Mouse (Mus musculus) neural tube, embryonic 13.5 days (tissue): Measurements from ENCODE around the gene S100a8. TPM values are rescaled to one million over a fixed set of nuclear protein-coding genes. Genes with fewer than 3 reads are reported as not detected.

Experiments used
- ATAC-seq: fragments of 200-750 bp; cut with Nextera tagmentation; 2 replicates; pipeline ENCODE4 v1.8.0; 2017; ENCODE audit warnings: low read depth, mild to moderate bottlenecking, moderate TSS enrichment, moderate library complexity
- H3K27ac ChIP-seq: fragments of 300-500 bp; sonication (generic); replicated peaks from 2 replicates; pipeline ENCODE4 v1.5.1; 2015; ENCODE audit warnings: moderate library complexity, mild to moderate bottlenecking, inconsistent platforms
- H3K27me3 ChIP-seq: fragments of 300-500 bp; sonication (generic); 2 replicates; pipeline ENCODE4 v1.6.1; 2015; ENCODE audit warnings: mild to moderate bottlenecking, inconsistent platforms
- H3K36me3 ChIP-seq: fragments of 300-500 bp; sonication (generic); 2 replicates; pipeline ENCODE4 v1.6.1; 2015; ENCODE audit warnings: mild to moderate bottlenecking, inconsistent platforms
- H3K4me1 ChIP-seq: fragments of 300-500 bp; sonication (generic); replicated peaks from 2 replicates; pipeline ENCODE4 v1.6.1; 2015; ENCODE audit warnings: inconsistent platforms
- H3K4me2 ChIP-seq: fragments of 300-500 bp; sonication (generic); 2 replicates; pipeline ENCODE4 v1.6.1; 2015; ENCODE audit warnings: inconsistent platforms, mild to moderate bottlenecking, moderate library complexity
- H3K4me3 ChIP-seq: fragments of 300-500 bp; sonication (generic); 2 replicates; pipeline ENCODE4 v1.5.1; 2015; ENCODE audit warnings: mild to moderate bottlenecking, inconsistent platforms
- H3K9ac ChIP-seq: fragments of 300-500 bp; sonication (generic); 2 replicates; pipeline ENCODE4 v1.6.1; 2015; ENCODE audit warnings: moderate library complexity, mild to moderate bottlenecking, inconsistent platforms
- H3K9me3 ChIP-seq: fragments of 300-500 bp; sonication (generic); 2 replicates; pipeline ENCODE4 v1.6.1; 2016; ENCODE audit warnings: inconsistent platforms
- WGBS: fragments of 180-500 bp; shearing (Covaris S2); methylation state at CpG from one replicate; pipeline ENCODE4 v1.1.7; 2015; 5-methylcytosine and 5-hydroxymethylcytosine counted together
- polyA plus RNA-seq: library from polyadenylated mRNA; unstranded; fragments of >200 nt; fragmentation: Nextera tagmentation; extraction: Ambion mirVana; gene quantifications from 2 replicates; pipeline ENCODE4 v1.2.1, GENCODE M21; 2015

S100a8 gene
- polyA plus RNA-seq, 1 experiment from 2014 or later = 16.1 TPM

DNA sequence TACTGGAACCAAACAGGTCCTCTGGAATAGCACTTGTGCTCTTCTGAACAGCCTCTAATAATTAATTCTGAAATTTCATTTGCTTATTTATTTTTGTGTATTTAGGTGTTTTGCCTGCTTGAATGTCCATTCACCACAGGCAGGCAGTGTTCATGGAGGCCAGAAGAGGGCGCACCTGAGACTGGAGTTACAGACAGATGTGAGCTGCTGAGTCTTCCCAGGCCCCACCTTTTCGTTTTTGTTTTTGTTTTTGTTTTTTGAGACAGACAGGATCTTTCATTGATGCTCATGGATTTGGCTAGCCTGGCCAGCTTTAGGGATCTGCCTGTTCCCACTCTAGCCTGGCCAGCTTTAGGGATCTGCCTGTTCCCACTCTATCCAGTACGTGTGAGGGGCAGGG is 24.6 kb upstream of the S100a8 start:
- Histone ChIP-seq H3K4me2 (no peak overlapping the region), H3K27me3 (no peaks in the 10 kb centered on the region), H3K4me1 (no peaks in the 10 kb centered on the region), H3K36me3 (no peaks in the 10 kb centered on the region), H3K4me3 (no peak overlapping the region), H3K9ac (no peak overlapping the region), H3K9me3 (no peaks in the 10 kb centered on the region), H3K27ac (no peak overlapping the region)
- WGBS = 54% methylated on average over 3 of the region's 3 CpGs
- no peak for ATAC-seq

DNA sequence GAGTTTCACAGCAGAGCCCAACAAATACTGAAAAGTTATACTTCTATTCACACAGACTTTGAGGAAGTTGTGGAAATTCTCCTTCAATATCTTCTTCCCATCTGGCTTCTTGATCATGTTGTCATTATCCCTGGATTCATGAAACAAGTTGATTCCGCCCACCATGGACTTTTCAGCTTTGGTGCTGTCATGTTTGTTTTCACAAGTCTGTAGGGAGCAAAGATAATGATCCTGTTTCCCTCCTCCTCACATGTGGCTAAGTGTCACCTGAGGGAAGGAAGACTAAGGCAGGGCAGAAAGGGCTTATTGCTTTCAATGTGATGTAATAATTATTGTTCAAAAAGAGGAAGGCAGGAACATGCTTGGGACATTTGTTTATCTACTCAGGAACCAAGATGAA is 21.5 kb upstream of the S100a8 start:
- H3K9me3 ChIP-seq = no peaks in the 10 kb centered on the region
- H3K9ac ChIP-seq = no peak overlapping the region
- 82% methylated on average over 1 of the region's 1 CpGs for WGBS
- no peak for ATAC-seq
- H3K4me3 ChIP-seq = no peak overlapping the region
- no peak overlapping the region for H3K27ac ChIP-seq
- no peaks in the 10 kb centered on the region for H3K36me3 ChIP-seq
- no peaks in the 10 kb centered on the region for H3K27me3 ChIP-seq
- no peak overlapping the region for H3K4me2 ChIP-seq
- no peaks in the 10 kb centered on the region for H3K4me1 ChIP-seq

DNA sequence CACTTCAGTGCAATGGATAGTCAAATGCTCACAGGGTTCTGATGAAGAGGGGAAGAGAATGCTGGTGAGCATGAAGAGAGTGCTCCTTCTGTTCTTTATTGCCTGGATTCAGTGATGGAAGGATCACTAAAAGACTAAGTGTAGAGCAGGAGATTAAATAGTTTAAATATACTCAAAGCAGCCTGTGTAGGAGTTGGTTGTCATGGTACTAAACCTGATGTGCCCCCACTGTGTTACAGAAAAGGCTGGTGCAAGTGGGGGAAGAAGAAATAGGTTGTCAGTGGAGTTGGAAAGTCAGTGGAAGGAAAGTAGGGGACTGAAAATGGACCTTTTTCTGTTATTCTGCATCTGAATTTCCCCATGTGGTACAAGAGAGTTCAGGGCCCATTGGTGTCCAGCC is 19.8 kb upstream of the S100a8 start:
- H3K9ac ChIP-seq = no peak overlapping the region
- no peak overlapping the region for H3K4me3 ChIP-seq

DNA sequence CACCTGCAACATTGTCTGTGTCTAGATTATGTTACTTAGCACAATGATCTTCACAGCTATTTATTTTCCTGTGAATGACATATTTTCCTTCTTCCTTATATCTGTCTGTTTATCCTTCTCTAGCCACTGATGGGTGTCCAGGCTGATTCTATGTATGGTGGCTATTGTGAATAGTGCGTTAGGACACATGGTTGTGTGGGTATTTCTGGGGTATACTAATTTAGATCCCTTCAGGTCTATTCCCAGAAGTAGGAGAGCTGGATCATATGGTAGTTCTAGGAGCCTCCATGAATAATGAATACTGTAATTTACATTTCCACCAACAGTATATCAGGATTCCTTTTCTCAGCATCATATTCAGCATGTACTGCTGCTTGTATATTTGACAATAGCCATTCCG is 18.9 kb upstream of the S100a8 start:
- WGBS = 85% methylated on average over 2 of the region's 2 CpGs

More for the DNA sequence above, 19.8 kb upstream of the S100a8 start:
- Histone ChIP-seq H3K9me3 (no peaks in the 10 kb centered on the region), H3K27me3 (no peaks in the 10 kb centered on the region), H3K4me2 (no peak overlapping the region), H3K27ac (no peak overlapping the region), H3K36me3 (no peaks in the 10 kb centered on the region), H3K4me1 (no peaks in the 10 kb centered on the region)
- no peak for ATAC-seq

DNA sequence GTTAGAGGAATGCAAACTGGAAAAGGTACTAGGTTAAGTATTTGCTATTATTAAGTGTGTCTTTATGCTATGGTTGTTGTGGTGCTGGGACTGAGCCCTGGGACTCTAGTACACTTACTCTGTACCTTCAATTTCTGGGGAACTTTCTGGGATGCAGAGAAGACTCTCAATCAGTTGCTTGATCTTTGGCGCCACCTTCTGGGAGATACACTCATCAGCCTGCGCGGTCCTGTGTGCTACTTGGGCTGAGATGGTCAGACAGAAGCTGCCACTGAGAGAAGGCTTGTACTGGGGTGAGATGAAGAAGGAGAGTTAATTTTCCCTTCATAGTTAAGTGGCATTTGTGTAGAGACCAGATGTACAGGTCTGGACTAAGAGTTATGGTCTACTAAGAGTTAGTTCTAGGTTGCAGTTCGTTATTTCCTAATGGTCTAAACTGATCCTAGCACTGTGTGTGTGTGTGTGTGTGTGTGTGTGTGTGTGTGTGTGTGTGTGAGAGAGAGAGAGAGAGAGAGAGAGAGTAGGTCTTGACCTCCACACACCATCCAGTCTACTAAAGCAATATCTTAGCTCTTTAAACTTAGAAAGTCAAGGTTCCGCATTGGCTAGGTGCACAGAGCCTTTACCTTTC is 15.8 kb upstream of the S100a8 start:
- no peaks in the 10 kb centered on the region for H3K27me3 ChIP-seq
- H3K4me3 ChIP-seq = no peak overlapping the region
- no peak overlapping the region for H3K27ac ChIP-seq
- no peak overlapping the region for H3K4me2 ChIP-seq
- no peaks in the 10 kb centered on the region for H3K36me3 ChIP-seq
- ATAC-seq = peak; percentile 82
- H3K4me1 ChIP-seq = no peaks in the 10 kb centered on the region
- 38% methylated on average over 5 of the region's 5 CpGs for WGBS
- H3K9me3 ChIP-seq = no peaks in the 10 kb centered on the region
- no peak overlapping the region for H3K9ac ChIP-seq

More for the DNA sequence above, 18.9 kb upstream of the S100a8 start:
- H3K4me2 ChIP-seq = no peak overlapping the region
- H3K27me3 ChIP-seq = no peaks in the 10 kb centered on the region
- no peak overlapping the region for H3K27ac ChIP-seq
- no peaks in the 10 kb centered on the region for H3K36me3 ChIP-seq
- H3K9me3 ChIP-seq = no peaks in the 10 kb centered on the region
- no peak for ATAC-seq
- no peak overlapping the region for H3K9ac ChIP-seq
- H3K4me3 ChIP-seq = no peak overlapping the region
- no peaks in the 10 kb centered on the region for H3K4me1 ChIP-seq

DNA sequence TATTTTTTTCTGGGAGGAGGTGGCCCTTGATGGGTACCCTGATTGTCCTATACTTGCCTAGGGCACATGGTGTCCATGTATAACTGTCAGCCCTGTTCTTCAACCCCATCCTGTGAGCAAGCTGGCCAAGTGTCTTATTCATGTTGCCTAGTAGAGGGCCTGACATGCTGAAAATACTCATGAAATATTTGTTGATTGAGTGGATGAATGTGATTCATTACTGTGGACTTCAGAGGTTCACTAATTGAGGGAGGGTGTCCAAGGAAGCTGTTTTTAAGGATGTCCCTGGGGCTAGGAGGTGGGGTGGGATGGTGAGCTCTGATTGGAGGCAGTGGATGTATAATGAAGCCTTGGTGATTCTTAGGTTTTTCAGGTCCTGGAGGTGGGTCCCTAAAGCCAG is 15.1 kb upstream of the S100a8 start, which contains the start of gene S100a7a:
TSS of gene S100a7a (plus strand) at position 301 of the 400 bp plus-strand sequence.
- Histone ChIP-seq H3K27ac (no peak within 1 kb of the TSS), H3K4me2 (no peak within 1 kb of the TSS), H3K9ac (no peak within 1 kb of the TSS), H3K27me3 (no peaks in the 10 kb centered on the region), H3K36me3 (no peaks in the 10 kb centered on the region), H3K4me3 (no peak within 1 kb of the TSS), H3K4me1 (no peaks in the 10 kb centered on the region), H3K9me3 (no peaks in the 10 kb centered on the region)
- ATAC-seq = no peak

DNA sequence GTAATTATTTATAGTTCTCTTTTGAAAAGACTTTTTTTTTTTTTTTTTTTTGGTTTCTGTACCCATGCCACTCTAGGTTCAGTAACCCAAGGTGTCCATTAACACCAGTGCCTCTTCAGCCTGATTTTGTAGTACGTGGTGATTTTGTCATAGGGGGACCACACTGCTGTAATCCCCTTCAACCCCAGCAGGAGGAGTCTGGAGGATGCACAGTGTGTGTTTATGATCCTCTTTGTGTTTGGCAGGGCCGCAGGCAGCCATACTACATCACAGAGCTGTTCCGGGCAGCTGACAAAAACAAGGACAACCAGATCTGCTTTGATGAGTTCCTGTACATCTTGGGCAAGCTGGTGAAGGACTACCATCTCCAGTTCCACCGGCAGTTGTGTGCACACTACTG is 11.4 kb upstream of the S100a8 start:
- Histone ChIP-seq H3K36me3 (no peaks in the 10 kb centered on the region), H3K9ac (no peak overlapping the region), H3K4me2 (no peak overlapping the region), H3K4me3 (no peak overlapping the region), H3K27me3 (no peaks in the 10 kb centered on the region), H3K4me1 (no peaks in the 10 kb centered on the region), H3K9me3 (no peaks in the 10 kb centered on the region), H3K27ac (no peak overlapping the region)
- WGBS = 74% methylated on average over 4 of the region's 4 CpGs
- no peak for ATAC-seq

DNA sequence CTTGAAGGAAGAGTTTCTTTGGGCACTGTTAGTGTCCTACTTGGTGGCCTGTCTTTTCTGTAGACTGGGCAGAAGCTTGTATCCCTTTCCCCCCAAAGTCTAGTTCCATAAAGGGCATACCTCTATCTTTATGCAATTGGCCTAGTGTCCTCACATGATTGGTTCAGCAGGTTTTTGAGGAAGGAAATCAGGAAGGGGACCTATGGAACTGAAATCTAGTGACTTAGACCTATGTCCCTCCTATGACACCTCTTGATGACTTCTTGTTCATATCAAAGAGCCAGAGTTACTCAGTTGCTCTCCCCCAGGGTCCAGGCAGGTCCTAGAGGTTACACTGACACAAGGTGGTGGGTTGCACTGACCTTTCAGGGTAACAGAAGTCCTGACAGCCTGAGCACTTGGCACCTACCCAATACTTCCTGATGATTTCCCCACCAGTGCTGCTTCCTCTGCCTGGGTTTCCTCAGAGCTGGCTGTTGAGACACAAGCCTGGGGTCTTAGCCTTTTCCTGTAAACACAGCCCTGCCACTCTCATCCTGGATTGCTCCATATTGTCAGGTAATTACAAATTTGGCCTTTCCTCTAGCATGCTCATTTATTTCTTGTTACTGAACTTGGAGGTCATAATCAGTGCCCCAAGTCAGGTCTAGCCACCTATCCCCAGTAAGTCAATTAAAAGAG is 9.3 kb upstream of the S100a8 start:
- H3K4me3 ChIP-seq = no peak overlapping the region
- no peak for ATAC-seq
- H3K9me3 ChIP-seq = no peaks in the 10 kb centered on the region
- no peak overlapping the region for H3K4me2 ChIP-seq
- H3K27ac ChIP-seq = no peak overlapping the region
- no peaks in the 10 kb centered on the region for H3K27me3 ChIP-seq
- no peak overlapping the region for H3K9ac ChIP-seq
- H3K4me1 ChIP-seq = no peaks in the 10 kb centered on the region
- H3K36me3 ChIP-seq = no peaks in the 10 kb centered on the region

DNA sequence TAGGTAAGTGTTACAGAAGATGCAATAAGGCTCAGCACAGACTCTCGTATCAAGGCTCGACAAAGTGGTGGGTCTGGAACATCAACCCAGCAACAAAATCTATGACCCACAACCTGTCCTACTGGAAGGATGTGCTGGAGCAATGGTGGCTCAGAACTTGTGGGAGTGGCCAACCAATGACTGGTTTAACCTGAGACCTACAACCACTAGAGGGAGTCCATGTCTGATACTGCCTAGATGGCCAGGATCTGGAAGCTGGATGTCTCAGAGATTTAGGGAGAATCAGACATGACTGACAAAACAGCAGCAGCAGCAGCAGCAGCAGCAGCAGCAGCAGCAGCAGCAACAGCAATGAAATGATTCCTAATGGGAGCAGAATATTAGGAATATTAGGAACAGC is 4.6 kb upstream of the S100a8 start:
- Histone ChIP-seq H3K27ac (no peak overlapping the region), H3K9me3 (no peaks in the 10 kb centered on the region), H3K4me2 (no peak overlapping the region), H3K4me1 (no peaks in the 10 kb centered on the region), H3K36me3 (no peaks in the 10 kb centered on the region), H3K9ac (no peak overlapping the region), H3K4me3 (no peak overlapping the region), H3K27me3 (no peaks in the 10 kb centered on the region)
- no peak for ATAC-seq
- 84% methylated on average over 2 of the region's 2 CpGs for WGBS

DNA sequence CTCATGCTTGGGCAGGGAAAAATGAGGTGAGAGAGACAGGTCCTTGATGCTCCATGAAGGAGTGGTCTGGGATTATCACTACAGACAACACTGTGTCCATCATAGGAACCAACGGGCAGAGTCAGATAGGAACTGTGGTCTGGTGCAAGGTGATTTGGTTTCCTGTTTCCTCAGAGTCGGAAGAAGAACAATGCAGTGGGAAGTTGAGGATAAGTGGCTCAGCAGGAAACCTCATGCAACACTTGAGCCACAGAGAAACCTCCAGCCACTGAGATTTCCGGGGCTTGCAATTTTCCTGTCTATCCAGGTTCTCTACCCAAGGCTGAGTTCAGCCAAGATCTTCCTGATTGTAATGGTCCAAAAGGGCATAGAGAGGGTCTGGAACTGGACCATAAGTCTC is 9.9 kb downstream of the S100a8 start:
- no peaks in the 10 kb centered on the region for H3K4me1 ChIP-seq
- WGBS = 61% methylated on average over 3 of the region's 3 CpGs
- H3K27ac ChIP-seq = no peak overlapping the region
- H3K27me3 ChIP-seq = no peaks in the 10 kb centered on the region
- H3K9ac ChIP-seq = no peak overlapping the region
- H3K4me2 ChIP-seq = no peak overlapping the region
- H3K36me3 ChIP-seq = no peaks in the 10 kb centered on the region
- no peak overlapping the region for H3K4me3 ChIP-seq
- no peaks in the 10 kb centered on the region for H3K9me3 ChIP-seq
- ATAC-seq = no peak

DNA sequence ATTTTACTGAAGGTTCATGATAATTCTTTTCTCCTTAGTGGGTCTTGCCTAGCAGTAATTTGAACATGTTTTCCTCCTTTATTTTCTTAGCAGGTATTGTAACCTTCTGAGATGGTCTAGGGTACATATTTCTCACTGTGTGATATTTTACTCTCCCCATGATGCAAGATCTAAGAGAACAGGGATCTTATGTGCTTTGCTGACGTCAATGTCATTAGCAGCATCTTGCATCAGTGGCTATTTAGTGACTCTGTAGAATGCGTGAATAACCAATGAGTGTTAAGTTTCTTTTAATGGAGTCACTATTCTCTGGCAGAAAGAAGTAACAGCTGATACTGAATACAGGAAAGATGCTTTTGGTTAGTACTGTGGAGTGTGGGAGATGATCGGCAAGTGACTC is 15.2 kb downstream of the S100a8 start:
- Histone ChIP-seq H3K4me2 (no peak overlapping the region), H3K4me3 (no peak overlapping the region), H3K9me3 (no peaks in the 10 kb centered on the region), H3K27ac (no peak overlapping the region), H3K9ac (no peak overlapping the region), H3K27me3 (no peaks in the 10 kb centered on the region), H3K4me1 (no peaks in the 10 kb centered on the region), H3K36me3 (no peaks in the 10 kb centered on the region)
- ATAC-seq = no peak
- 88% methylated on average over 3 of the region's 3 CpGs for WGBS

DNA sequence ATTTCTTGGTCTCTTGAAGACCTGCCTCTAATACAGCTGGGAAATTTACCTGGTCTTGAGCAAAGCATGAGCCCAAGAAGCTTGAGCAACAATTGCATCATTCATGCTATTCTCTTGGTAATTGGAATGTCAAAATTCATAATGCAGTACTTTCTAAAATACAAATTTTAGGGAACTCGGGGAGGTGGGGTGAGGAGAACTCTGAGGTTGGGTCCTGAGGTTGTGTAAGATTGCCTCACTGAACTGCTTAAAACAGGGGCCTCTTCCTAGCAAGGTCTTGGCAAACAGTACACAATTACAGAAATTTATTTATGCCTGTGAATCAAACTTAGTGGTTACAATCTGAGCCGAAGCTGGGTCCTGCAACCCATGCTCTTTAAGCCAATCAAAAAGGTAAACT is 18.1 kb downstream of the S100a8 start:
- H3K4me1 ChIP-seq = no peaks in the 10 kb centered on the region
- no peak for ATAC-seq
- H3K27me3 ChIP-seq = no peaks in the 10 kb centered on the region
- no peak overlapping the region for H3K27ac ChIP-seq
- WGBS = 89% methylated on average over 2 of the region's 2 CpGs
- H3K9ac ChIP-seq = no peak overlapping the region
- no peak overlapping the region for H3K4me3 ChIP-seq
- H3K36me3 ChIP-seq = no peaks in the 10 kb centered on the region
- no peak overlapping the region for H3K4me2 ChIP-seq
- H3K9me3 ChIP-seq = no peaks in the 10 kb centered on the region

DNA sequence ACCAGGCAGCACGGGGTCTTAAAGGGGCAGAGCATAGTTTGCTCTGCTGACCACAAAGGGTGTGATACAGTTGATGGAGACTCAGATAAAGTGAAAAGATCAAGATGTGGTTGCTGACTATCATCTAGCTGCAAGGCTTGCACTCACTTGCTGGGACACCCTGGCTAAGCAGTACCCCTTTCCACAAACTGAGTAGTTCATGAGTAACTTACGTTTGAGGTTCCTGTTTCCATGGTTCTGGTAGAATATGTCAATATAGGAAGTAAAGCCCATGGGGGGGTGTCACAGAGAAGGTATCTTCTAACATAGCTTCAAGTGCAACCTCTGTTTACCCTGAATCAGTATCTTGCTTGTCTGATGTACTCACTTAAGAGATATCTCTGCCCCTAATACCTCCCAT is 24.7 kb downstream of the S100a8 start:
- Histone ChIP-seq H3K4me2 (no peak overlapping the region), H3K9me3 (no peaks in the 10 kb centered on the region), H3K36me3 (no peaks in the 10 kb centered on the region), H3K4me1 (no peaks in the 10 kb centered on the region), H3K27ac (no peak overlapping the region), H3K9ac (no peak overlapping the region), H3K27me3 (no peaks in the 10 kb centered on the region), H3K4me3 (no peak overlapping the region)
- ATAC-seq = no peak
- 83% methylated on average over 2 of the region's 2 CpGs for WGBS
